In the genomic region with DNA sequence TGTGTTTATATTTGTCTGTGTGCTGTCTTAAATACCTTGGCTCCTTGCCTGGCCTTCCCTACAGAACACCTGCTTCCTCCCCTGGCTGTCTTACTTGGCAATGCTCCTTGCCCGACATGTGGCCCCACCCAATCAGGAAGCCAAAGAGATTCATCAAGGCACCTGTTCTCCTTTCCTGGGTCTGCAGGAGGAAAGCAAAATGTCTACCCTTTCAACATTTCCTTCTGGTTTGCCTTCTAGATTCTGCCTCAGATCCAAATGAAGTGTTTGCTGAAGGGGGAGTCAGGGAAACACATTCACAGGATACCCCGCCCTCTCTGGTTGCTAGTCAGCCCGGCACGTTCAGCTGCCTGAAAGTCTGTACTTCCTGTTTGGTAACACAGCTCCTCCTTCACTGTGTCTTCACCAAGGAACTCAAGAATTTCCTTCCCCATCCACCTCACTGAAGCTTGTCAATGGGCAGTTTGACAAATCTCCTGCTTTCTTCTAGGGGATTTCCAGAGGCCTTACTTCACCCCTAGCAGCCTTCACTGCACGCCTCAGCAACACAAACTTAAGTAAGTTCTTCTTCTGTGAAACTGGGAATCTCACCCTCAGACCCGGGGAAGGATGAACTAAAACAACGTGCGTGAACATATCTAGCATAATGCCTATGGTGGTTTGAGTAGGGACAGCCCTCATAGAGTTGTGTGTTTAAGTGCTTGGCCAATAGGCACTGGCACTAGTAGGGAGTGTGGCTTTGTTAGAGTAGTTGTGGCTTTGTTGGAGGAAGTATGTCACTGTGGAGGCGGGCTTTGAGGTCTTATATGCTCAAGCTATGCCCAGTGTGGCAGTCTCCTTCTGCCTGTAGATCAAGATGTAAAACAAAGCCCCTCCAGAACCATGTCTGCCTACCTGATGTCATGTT, we compare ENCODE assay signal across 9 mouse cellular contexts. TPM values are rescaled to one million over a fixed set of nuclear protein-coding genes. Genes with fewer than 3 reads are reported as not detected.
DNase-seq lines count a peak whose midpoint lies in the region; ATAC-seq and TF ChIP-seq lines count a peak whose summit lies in the region.
"Had no signal": no experiment of that assay in that cellular context is flagged by ENCODE, and none has a peak within 500 bp of the region (broad histone marks: within the 10 kb centered on the region; RNA-seq: fewer than 3 reads in every experiment).

No protein-coding gene starts in this region.

- no peak overlapping the region; the same call in 1 of the 2 replicates for H3K27ac ChIP-seq in kidney, embryonic 16.5 days (ENCODE audit: low read length)
- H3K27ac ChIP-seq in brown adipose tissue, adult 24 weeks (replicated peaks; ENCODE audit: low read depth, low read length): peak overlapping the region; percentile 86
- peak overlapping the region; percentile 74 for H3K27ac ChIP-seq in lung, embryonic 16.5 days (ENCODE audit: low read length)
- peak overlapping the region; percentile 95 for H3K27ac ChIP-seq in thymus, adult 2 months (ENCODE audit: control insufficient read depth, insufficient read depth, low read length)
- H3K27ac ChIP-seq in midbrain, postnatal 0 days (ENCODE audit: low read depth, low read length): no peak overlapping the region
- H3K27ac ChIP-seq: limb, embryonic 12.5 days had no signal

- TF ChIP-seq POLR2A in thymus, adult 2 months (IDR thresholded peaks at IDR 0.05; ENCODE audit: control insufficient read depth, extremely low read depth, insufficient read depth, low read length, poor library complexity): 0 out of 2 replicates have a peak, but pooled peaks have one; percentile 19

- no peaks in the 10 kb centered on the region for H3K27me3 ChIP-seq in kidney, embryonic 16.5 days (ENCODE audit: insufficient read depth, low read length)
- H3K27me3 ChIP-seq in lung, embryonic 16.5 days (ENCODE audit: control insufficient read depth, insufficient read depth, low read depth, low read length): no peaks in the 10 kb centered on the region
- no peaks in the 10 kb centered on the region for H3K27me3 ChIP-seq in thymus, adult 2 months (ENCODE audit: control insufficient read depth, insufficient read depth, low read length)
- H3K27me3 ChIP-seq in midbrain, postnatal 0 days (ENCODE audit: insufficient read depth, low read length): no peaks in the 10 kb centered on the region
- H3K27me3 ChIP-seq: limb, embryonic 12.5 days had no signal

- no peaks in the 10 kb centered on the region; the same call in 1 of the 2 replicates for H3K9me3 ChIP-seq in kidney, embryonic 16.5 days (ENCODE audit: low read length)
- no peaks in the 10 kb centered on the region for H3K9me3 ChIP-seq in lung, embryonic 16.5 days (ENCODE audit: control insufficient read depth, low read length)
- no peaks in the 10 kb centered on the region for H3K9me3 ChIP-seq in midbrain, postnatal 0 days (ENCODE audit: low read length)
- H3K9me3 ChIP-seq: limb, embryonic 12.5 days had no signal

- H3K9ac ChIP-seq in kidney, embryonic 16.5 days (replicated peaks; ENCODE audit: low read length): no peak overlapping the region
- no peak overlapping the region for H3K9ac ChIP-seq in lung, embryonic 16.5 days (ENCODE audit: low read length)
- H3K9ac ChIP-seq in midbrain, postnatal 0 days (replicated peaks; ENCODE audit: low read length, poor library complexity, severe bottlenecking): no peak overlapping the region
- H3K9ac ChIP-seq: limb, embryonic 12.5 days had no signal

- no peak; the same call in 1 of the 2 replicates for TF ChIP-seq CTCF in thymus, adult 2 months (IDR thresholded peaks at IDR 0.05; ENCODE audit: borderline replicate concordance, control insufficient read depth, extremely low read depth, insufficient read depth, low read length, poor library complexity)
- TF ChIP-seq CTCF in midbrain, postnatal 0 days (IDR thresholded peaks at IDR 0.05): no peak

- no peak for ATAC-seq in kidney, embryonic 16.5 days (ENCODE audit: low FRiP score, low TSS enrichment)
- ATAC-seq in lung, embryonic 16.5 days (ENCODE audit: low read depth): peak; percentile 67
- no peak for ATAC-seq in midbrain, postnatal 0 days (ENCODE audit: low FRiP score)

- WGBS in kidney, embryonic 16.5 days: 80% methylated on average over 9 of the region's 9 CpGs
- WGBS in lung, embryonic 16.5 days: 54% methylated on average over 9 of the region's 9 CpGs
- WGBS in thymus, adult 2 months: 45% methylated on average over 9 of the region's 9 CpGs
- 85% methylated on average over 9 of the region's 9 CpGs for WGBS in midbrain, postnatal 0 days

- peak; percentile 62 for DNase-seq in kidney, adult 11 months
- DNase-seq in heart, postnatal 4 days: peak; percentile 37
- DNase-seq in thymus, adult 2 months: peak; percentile 73
- no peak for DNase-seq in right cerebral cortex, adult 2 months (ENCODE audit: low spot score in 2 of 2)
- no peak for DNase-seq in midbrain, postnatal 0 days (ENCODE audit: low spot score)

- H3K4me2 ChIP-seq in kidney, embryonic 16.5 days (replicated peaks; ENCODE audit: low read depth, low read length): no peak overlapping the region
- no peak overlapping the region for H3K4me2 ChIP-seq in lung, embryonic 16.5 days (ENCODE audit: low read depth, low read length)
- no peak overlapping the region for H3K4me2 ChIP-seq in midbrain, postnatal 0 days (ENCODE audit: low read depth, low read length, poor library complexity, severe bottlenecking)
- H3K4me2 ChIP-seq: limb, embryonic 12.5 days had no signal

- H3K4me1 ChIP-seq in kidney, embryonic 16.5 days (ENCODE audit: insufficient read depth, low read length): no peaks in the 10 kb centered on the region
- peaks cover 9% of the 10 kb centered on the region for H3K4me1 ChIP-seq in brown adipose tissue, adult 24 weeks (ENCODE audit: control insufficient read depth, insufficient read depth, insufficient read length, low read length)
- no peaks in the 10 kb centered on the region; the same call in 1 of the 2 replicates for H3K4me1 ChIP-seq in lung, embryonic 16.5 days (replicated peaks; ENCODE audit: control insufficient read depth, insufficient read depth, low read length)
- peaks cover 46% of the 10 kb centered on the region for H3K4me1 ChIP-seq in thymus, adult 2 months (replicated peaks; ENCODE audit: control insufficient read depth, insufficient read depth, low read length)
- no peaks in the 10 kb centered on the region for H3K4me1 ChIP-seq in midbrain, postnatal 0 days (ENCODE audit: insufficient read depth, low read length)
- H3K4me1 ChIP-seq: limb, embryonic 12.5 days had no signal

- no peaks in the 10 kb centered on the region for H3K36me3 ChIP-seq in kidney, embryonic 16.5 days (ENCODE audit: insufficient read depth, low read length)
- H3K36me3 ChIP-seq in lung, embryonic 16.5 days (ENCODE audit: control insufficient read depth, insufficient read depth, low read length): peaks cover 4% of the 10 kb centered on the region; the same call in 1 of the 2 replicates
- no peaks in the 10 kb centered on the region for H3K36me3 ChIP-seq in thymus, adult 2 months (ENCODE audit: control insufficient read depth, insufficient read depth, low read length)
- H3K36me3 ChIP-seq in midbrain, postnatal 0 days (ENCODE audit: insufficient read depth, low read length): no peaks in the 10 kb centered on the region
- H3K36me3 ChIP-seq: limb, embryonic 12.5 days had no signal

- H3K4me3 ChIP-seq in kidney, embryonic 16.5 days (ENCODE audit: low read length): no peak overlapping the region
- no peak overlapping the region for H3K4me3 ChIP-seq in brown adipose tissue, adult 24 weeks (ENCODE audit: insufficient read depth, low read depth, low read length)
- H3K4me3 ChIP-seq in lung, embryonic 16.5 days (ENCODE audit: low read length): no peak overlapping the region
- H3K4me3 ChIP-seq in thymus, adult 2 months (ENCODE audit: control insufficient read depth, insufficient read depth, low read length): peak overlapping the region; percentile 14; the same call in 1 of the 2 replicates
- no peak overlapping the region for H3K4me3 ChIP-seq in midbrain, postnatal 0 days (ENCODE audit: low read depth, low read length)
- H3K4me3 ChIP-seq: limb, embryonic 12.5 days had no signal

RNA-seq across cellular contexts. Expression of a gene that starts 27.7 kb away (rescaled TPM):
- polyA plus RNA-seq in kidney, embryonic 16.5 days (2015; fragmentation: Nextera tagmentation; extraction: Ambion mirVana): 30.9 and 31.7 TPM in 2 replicates
- polyA plus RNA-seq in brown adipose tissue, adult 24 weeks (2012; ENCODE audit: insufficient read depth, insufficient read length, missing spikeins): 19.6 and 23.4 TPM in 2 replicates
- total RNA-seq in heart, postnatal 4 days (2021): 10 to 100 TPM; 27.5 to 28.8 TPM
- polyA plus RNA-seq in lung, embryonic 16.5 days (2015; fragmentation: Nextera tagmentation; extraction: Ambion mirVana): 17.2 and 19.2 TPM in 2 replicates
- polyA plus RNA-seq in thymus, adult 2 months (2012; rRNA removed): 15.8 and 17.8 TPM in 2 replicates
- 6.8 TPM in 2 replicates for total RNA-seq in midbrain, postnatal 0 days (2014; rRNA removed)
- 4.3 and 5.5 TPM in 2 replicates for polyA plus RNA-seq in midbrain, postnatal 0 days (2015; fragmentation: Nextera tagmentation; extraction: Ambion mirVana)

Comparison
In these comparisons a context has a peak if more than half of its experiments do, and no peak if none do; other contexts are left out.
1. DNase-seq: peak in kidney, adult 11 months (single experiment), heart, postnatal 4 days (single experiment) and thymus, adult 2 months (single experiment); none in right cerebral cortex, adult 2 months (0 of 2) and midbrain, postnatal 0 days (single experiment).
2. H3K27ac ChIP-seq: peak in brown adipose tissue, adult 24 weeks (single experiment), lung, embryonic 16.5 days (single experiment) and thymus, adult 2 months (single experiment); none in kidney, embryonic 16.5 days (single experiment) and midbrain, postnatal 0 days (single experiment).